14 mouse cellular contexts compared by ENCODE assay signal in the genomic region with DNA sequence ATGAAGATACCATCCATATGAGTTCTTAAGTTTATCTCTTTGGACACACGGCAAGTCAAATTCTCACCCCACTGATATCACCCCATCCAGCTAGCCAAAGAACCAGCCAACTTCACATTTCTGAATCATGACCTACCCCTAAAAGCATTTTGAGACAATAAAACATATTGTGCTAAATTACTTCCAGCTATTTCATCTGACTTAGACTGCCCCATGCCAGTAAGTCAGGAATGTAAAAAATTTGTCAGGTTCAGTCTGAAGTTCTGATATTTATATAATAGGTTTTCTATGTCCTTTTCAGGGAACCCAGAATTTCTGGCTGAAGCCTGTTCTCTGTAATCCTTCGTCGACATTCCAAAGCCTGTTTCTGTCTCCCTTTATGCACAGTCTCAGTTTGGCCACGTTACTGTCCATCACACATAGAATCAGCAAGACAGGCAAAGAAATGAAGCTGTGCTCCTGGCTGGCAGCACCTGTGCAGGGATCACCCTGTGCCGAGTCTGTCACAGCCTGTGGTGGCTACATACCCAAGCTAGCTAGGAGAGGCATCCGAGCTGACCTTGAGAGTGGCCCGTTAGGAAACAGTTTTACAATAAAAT.
DNase-seq lines count a peak whose midpoint lies in the region; ATAC-seq and TF ChIP-seq lines count a peak whose summit lies in the region.
"Had no signal": no experiment of that assay in that cellular context is flagged by ENCODE, and none has a peak within 500 bp of the region (broad histone marks: within the 10 kb centered on the region; RNA-seq: fewer than 3 reads in every experiment).

No protein-coding gene starts in this region.

- H3K4me3 ChIP-seq in forebrain, embryonic 15.5 days, result no peak overlapping the region
- no peak overlapping the region for H3K4me3 ChIP-seq in forebrain, embryonic 13.5 days
- no peak overlapping the region for H3K4me3 ChIP-seq in layer of hippocampus, adult 2 months
- no peak overlapping the region for H3K4me3 ChIP-seq in midbrain, embryonic 16.5 days (ENCODE audit: low read depth, low read length)
- no peak overlapping the region for H3K4me3 ChIP-seq in midbrain, embryonic 10.5 days
- no peak overlapping the region for H3K4me3 ChIP-seq in midbrain, postnatal 0 days (ENCODE audit: low read depth, low read length)
- H3K4me3 ChIP-seq: liver, embryonic 15.5 days; midbrain, embryonic 12.5 days; neural tube, embryonic 13.5 days had no signal

- H3K27ac ChIP-seq in forebrain, embryonic 15.5 days (replicated peaks), result no peak overlapping the region
- H3K27ac ChIP-seq in forebrain, embryonic 13.5 days, result no peak overlapping the region
- H3K27ac ChIP-seq in layer of hippocampus, adult 2 months, result peak overlapping the region; percentile 85
- peak overlapping the region; percentile 21; the same call in 1 of the 2 replicates for H3K27ac ChIP-seq in midbrain, embryonic 16.5 days (ENCODE audit: low read length)
- no peak overlapping the region for H3K27ac ChIP-seq in midbrain, embryonic 10.5 days (replicated peaks)
- 0 out of 2 replicates have a peak overlapping the region, but pooled peaks have one; percentile 18 for H3K27ac ChIP-seq in midbrain, postnatal 0 days (ENCODE audit: low read depth, low read length)
- H3K27ac ChIP-seq: liver, embryonic 15.5 days; midbrain, embryonic 12.5 days had no signal

- no peaks in the 10 kb centered on the region for H3K9me3 ChIP-seq in forebrain, embryonic 15.5 days
- no peaks in the 10 kb centered on the region for H3K9me3 ChIP-seq in forebrain, embryonic 13.5 days (replicated peaks)
- no peaks in the 10 kb centered on the region for H3K9me3 ChIP-seq in midbrain, embryonic 16.5 days (replicated peaks; ENCODE audit: control insufficient read depth, low read length, poor library complexity, severe bottlenecking)
- H3K9me3 ChIP-seq in midbrain, embryonic 10.5 days (replicated peaks), result peaks cover 6% of the 10 kb centered on the region; the same call in 1 of the 2 replicates
- H3K9me3 ChIP-seq in midbrain, postnatal 0 days (ENCODE audit: low read length), result no peaks in the 10 kb centered on the region
- H3K9me3 ChIP-seq: liver, embryonic 15.5 days; midbrain, embryonic 12.5 days; neural tube, embryonic 13.5 days had no signal

- H3K27me3 ChIP-seq in forebrain, embryonic 15.5 days, result no peaks in the 10 kb centered on the region
- H3K27me3 ChIP-seq in forebrain, embryonic 13.5 days, result no peaks in the 10 kb centered on the region
- H3K27me3 ChIP-seq in midbrain, embryonic 16.5 days (ENCODE audit: control insufficient read depth, insufficient read depth, low read depth, low read length), result no peaks in the 10 kb centered on the region
- no peaks in the 10 kb centered on the region for H3K27me3 ChIP-seq in midbrain, embryonic 10.5 days (ENCODE audit: low read depth, poor library complexity, severe bottlenecking)
- H3K27me3 ChIP-seq in midbrain, postnatal 0 days (ENCODE audit: insufficient read depth, low read length), result no peaks in the 10 kb centered on the region
- H3K27me3 ChIP-seq: liver, embryonic 15.5 days; midbrain, embryonic 12.5 days; neural tube, embryonic 13.5 days had no signal

- 0 out of 2 replicates have a peak, but pooled peaks have one; percentile 24 for ATAC-seq in forebrain, embryonic 15.5 days (replicated peaks)
- ATAC-seq in forebrain, embryonic 13.5 days, result no peak
- ATAC-seq in midbrain, embryonic 16.5 days, result no peak
- ATAC-seq in midbrain, postnatal 0 days (ENCODE audit: low FRiP score), result no peak
- no peak for ATAC-seq in erythroblast, adult 5-6 weeks (replicated peaks; ENCODE audit: low FRiP score, poor library complexity, severe bottlenecking)

- TF ChIP-seq CTCF in layer of hippocampus, adult 2 months (conservative IDR thresholded peaks at IDR 0.05), result no peak
- no peak for TF ChIP-seq CTCF in midbrain, postnatal 0 days (IDR thresholded peaks at IDR 0.05)

- peaks cover 5% of the 10 kb centered on the region; the same call in 1 of the 2 replicates for H3K36me3 ChIP-seq in forebrain, embryonic 15.5 days
- H3K36me3 ChIP-seq in forebrain, embryonic 13.5 days (ENCODE audit: poor library complexity, severe bottlenecking), result peaks cover 7% of the 10 kb centered on the region
- H3K36me3 ChIP-seq in midbrain, embryonic 16.5 days (ENCODE audit: control insufficient read depth, insufficient read depth, low read length), result peaks cover 4% of the 10 kb centered on the region; the same call in 1 of the 2 replicates
- H3K36me3 ChIP-seq in midbrain, embryonic 10.5 days, result peaks cover 9% of the 10 kb centered on the region
- H3K36me3 ChIP-seq in midbrain, postnatal 0 days (ENCODE audit: insufficient read depth, low read length), result no peaks in the 10 kb centered on the region
- H3K36me3 ChIP-seq: liver, embryonic 15.5 days had no signal

- DNase-seq in layer of hippocampus, adult 2 months (ENCODE audit: low spot score in 2 of 2), result no peak
- no peak for DNase-seq in layer of hippocampus, adult 18-20 months (ENCODE audit: low spot score in 2 of 2)
- no peak for DNase-seq in midbrain, embryonic 10.5 days (ENCODE audit: low spot score)
- no peak for DNase-seq in midbrain, postnatal 0 days (ENCODE audit: low spot score)
- DNase-seq: cerebellum, postnatal 10 days; heart, postnatal 36 days; kidney, adult 9 months had no signal

- no peak overlapping the region for H3K9ac ChIP-seq in forebrain, embryonic 15.5 days (replicated peaks)
- H3K9ac ChIP-seq in forebrain, embryonic 13.5 days, result no peak overlapping the region
- H3K9ac ChIP-seq in midbrain, embryonic 16.5 days (ENCODE audit: low read depth, low read length), result no peak overlapping the region
- H3K9ac ChIP-seq in midbrain, postnatal 0 days (replicated peaks; ENCODE audit: low read length, poor library complexity, severe bottlenecking), result no peak overlapping the region
- H3K9ac ChIP-seq: liver, embryonic 15.5 days; midbrain, embryonic 12.5 days; neural tube, embryonic 13.5 days had no signal

- H3K4me2 ChIP-seq in forebrain, embryonic 15.5 days (replicated peaks), result no peak overlapping the region
- no peak overlapping the region for H3K4me2 ChIP-seq in forebrain, embryonic 13.5 days
- no peak overlapping the region for H3K4me2 ChIP-seq in midbrain, embryonic 16.5 days (ENCODE audit: low read length)
- no peak overlapping the region for H3K4me2 ChIP-seq in midbrain, postnatal 0 days (ENCODE audit: low read depth, low read length, poor library complexity, severe bottlenecking)
- H3K4me2 ChIP-seq: liver, embryonic 15.5 days; midbrain, embryonic 12.5 days; neural tube, embryonic 13.5 days had no signal

- 66% methylated on average over 7 of the region's 7 CpGs for WGBS in forebrain, embryonic 15.5 days
- 66% methylated on average over 7 of the region's 7 CpGs for WGBS in forebrain, embryonic 13.5 days
- WGBS in midbrain, embryonic 16.5 days, result 78% methylated on average over 7 of the region's 7 CpGs
- 88% methylated on average over 7 of the region's 7 CpGs for WGBS in midbrain, embryonic 10.5 days
- WGBS in midbrain, postnatal 0 days, result 68% methylated on average over 7 of the region's 7 CpGs

- peaks cover 26% of the 10 kb centered on the region for H3K4me1 ChIP-seq in forebrain, embryonic 15.5 days
- H3K4me1 ChIP-seq in forebrain, embryonic 13.5 days, result peaks cover 34% of the 10 kb centered on the region
- peaks cover 16% of the 10 kb centered on the region for H3K4me1 ChIP-seq in midbrain, embryonic 16.5 days (ENCODE audit: control insufficient read depth, insufficient read depth, low read length)
- H3K4me1 ChIP-seq in midbrain, embryonic 10.5 days, result peaks cover 10% of the 10 kb centered on the region
- peaks cover 6% of the 10 kb centered on the region; the same call in 1 of the 2 replicates for H3K4me1 ChIP-seq in midbrain, postnatal 0 days (ENCODE audit: insufficient read depth, low read length)
- H3K4me1 ChIP-seq: liver, embryonic 15.5 days had no signal

Comparison
In these comparisons a context has a peak if more than half of its experiments do, and no peak if none do; other contexts are left out.
1. H3K27ac ChIP-seq: peak in layer of hippocampus, adult 2 months (single experiment), midbrain, embryonic 16.5 days (single experiment) and midbrain, postnatal 0 days (single experiment); none in forebrain, embryonic 15.5 days (single experiment), forebrain, embryonic 13.5 days (single experiment) and midbrain, embryonic 10.5 days (single experiment).